Mouse (Mus musculus): ENCODE results near the gene Morc3. TPM values are rescaled to one million over a fixed set of nuclear protein-coding genes. Genes with fewer than 3 reads are reported as not detected.

The Morc3 gene
- polyA plus RNA-seq, 3 experiments from 2014 or later = 78.1 to 84.6 (median 80.9) TPM

DNA sequence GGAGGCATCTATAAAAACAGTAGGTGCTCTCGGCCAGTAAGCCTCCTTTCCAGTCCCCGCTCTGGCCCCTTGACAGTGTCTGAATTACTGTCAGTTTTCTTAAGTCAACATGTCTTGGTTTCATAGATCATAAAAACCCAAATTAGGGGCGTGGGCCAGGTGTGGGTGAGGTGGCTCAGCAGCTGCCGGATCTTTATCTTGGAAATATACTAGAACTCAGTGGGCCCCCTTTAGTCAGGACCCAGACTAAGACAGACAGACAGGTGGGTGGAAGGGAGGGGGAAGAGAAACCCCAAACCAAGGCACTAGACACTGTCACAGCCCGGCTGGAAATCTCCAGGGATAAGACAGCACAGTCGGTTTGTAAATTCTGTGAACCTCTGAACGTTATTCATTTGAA lies 91.9 kb downstream of the Morc3 start:
- ATAC-seq = no peak

Other genes with a start within 250 kb of the Morc3 start
- gene Setd4, start 228.1 kb upstream of the Morc3 start, polyA plus RNA-seq (2017; shearing (Covaris generic)) = 10 to 100 TPM; 17.7 to 40.4 (median 40.3) TPM
- 10 to 100 TPM; 20.1 to 44.4 (median 44.1) TPM for gene Cbr1, start 226.3 kb upstream of the Morc3 start, polyA plus RNA-seq (2017; shearing (Covaris generic))
- under 1 TPM in 1 of 3 experiments, not detected in 2; 0.66 TPM for gene Gm5678, start 204.0 kb upstream of the Morc3 start, polyA plus RNA-seq (2017; shearing (Covaris generic))
- not detected for gene Cbr3, start 148.9 kb upstream of the Morc3 start, polyA plus RNA-seq (2017; shearing (Covaris generic))
- 10 to 100 TPM; 26.9 to 28.1 (median 28.0) TPM for gene Dop1b, start 120.2 kb upstream of the Morc3 start, polyA plus RNA-seq (2017; shearing (Covaris generic))
- 10 to 100 TPM; 19.1 to 44.8 (median 25.6) TPM for gene Chaf1b, start 51.8 kb downstream of the Morc3 start, polyA plus RNA-seq (2017; shearing (Covaris generic))
- not detected for gene Cldn14, start 176.7 kb downstream of the Morc3 start, polyA plus RNA-seq (2017; shearing (Covaris generic))